Mouse (Mus musculus): ENCODE measurements around the gene Zcchc12. TPM values are rescaled to one million over a fixed set of nuclear protein-coding genes. Genes with fewer than 3 reads are reported as not detected.
A peak's percentile ranks its signal among the peaks of the same experiment; 100 is the strongest.

Gene Zcchc12
- polyA plus RNA-seq, 1 experiment from 2014 or later, result 1.2 TPM

DNA sequence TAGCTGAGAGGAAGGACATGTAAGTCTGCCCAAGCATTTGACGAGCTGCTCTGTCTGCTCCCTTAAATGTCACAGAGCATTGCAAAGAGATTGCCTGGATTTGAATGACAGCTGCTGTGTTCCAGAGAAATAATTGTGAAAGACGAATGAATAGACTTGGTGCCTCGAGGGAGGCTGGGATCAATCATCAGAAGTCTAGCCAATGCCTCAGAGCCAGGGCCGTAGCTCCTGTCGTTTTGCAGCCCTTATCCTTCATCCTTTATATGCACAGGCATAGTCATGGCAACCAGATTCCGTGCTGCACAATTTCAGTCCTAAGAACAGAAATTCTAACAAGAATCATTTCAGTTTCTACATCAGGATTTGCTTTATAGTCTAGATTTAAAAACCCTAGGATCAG, 9.3 kb upstream of the Zcchc12 start:
- H3K4me3 ChIP-seq (ENCODE audit: low read depth, low read length), result no peak overlapping the region
- no peaks in the 10 kb centered on the region for H3K27me3 ChIP-seq (ENCODE audit: insufficient read depth, low read length)
- no peak for ATAC-seq (ENCODE audit: insufficient read depth)
- H3K9ac ChIP-seq, result no peak overlapping the region
- no peaks in the 10 kb centered on the region for H3K4me1 ChIP-seq (ENCODE audit: insufficient read depth)
- no peaks in the 10 kb centered on the region for H3K36me3 ChIP-seq (ENCODE audit: insufficient read depth)
- H3K9me3 ChIP-seq (ENCODE audit: low read depth, low read length), result no peaks in the 10 kb centered on the region
- H3K4me2 ChIP-seq, result no peak overlapping the region
- WGBS, result 38% methylated on average over 6 of the region's 6 CpGs
- H3K27ac ChIP-seq (ENCODE audit: low read depth), result no peak overlapping the region
- DNase-seq, result no peak
- no peak for TF ChIP-seq CTCF (IDR thresholded peaks at IDR 0.05; ENCODE audit: low read depth)

DNA sequence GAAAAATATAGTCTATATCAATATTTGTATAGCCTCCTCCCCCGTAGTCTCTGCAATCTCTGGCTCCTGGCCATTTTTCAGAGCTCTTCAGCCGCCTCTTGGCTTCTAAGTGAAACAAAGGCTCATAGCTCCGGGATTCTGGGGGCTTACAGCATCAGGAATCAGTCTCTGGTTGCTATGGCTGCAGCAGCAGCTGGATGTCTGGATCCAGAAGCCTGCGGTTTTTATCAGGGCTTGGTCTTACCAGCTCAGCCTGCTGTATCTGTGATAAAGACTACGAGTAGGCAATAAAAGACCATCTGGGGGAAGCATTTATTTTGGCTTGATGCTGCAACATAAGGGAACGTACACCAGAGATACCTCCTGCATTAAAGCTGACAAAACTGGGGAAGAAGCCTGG, 1.8 kb upstream of the Zcchc12 start:
- no peak for TF ChIP-seq CTCF (IDR thresholded peaks at IDR 0.05; ENCODE audit: low read depth)
- ATAC-seq (ENCODE audit: insufficient read depth), result no peak
- no peak overlapping the region for H3K4me2 ChIP-seq
- no peak overlapping the region for H3K27ac ChIP-seq (ENCODE audit: low read depth)
- no peaks in the 10 kb centered on the region for H3K4me1 ChIP-seq (ENCODE audit: insufficient read depth)
- no peaks in the 10 kb centered on the region for H3K36me3 ChIP-seq (ENCODE audit: insufficient read depth)
- 22% methylated on average over 6 of the region's 6 CpGs for WGBS
- no peak overlapping the region for H3K9ac ChIP-seq
- peak; percentile 45 for DNase-seq
- no peaks in the 10 kb centered on the region for H3K27me3 ChIP-seq (ENCODE audit: insufficient read depth, low read length)
- H3K9me3 ChIP-seq (ENCODE audit: low read depth, low read length), result no peaks in the 10 kb centered on the region
- H3K4me3 ChIP-seq (ENCODE audit: low read depth, low read length), result no peak overlapping the region

DNA sequence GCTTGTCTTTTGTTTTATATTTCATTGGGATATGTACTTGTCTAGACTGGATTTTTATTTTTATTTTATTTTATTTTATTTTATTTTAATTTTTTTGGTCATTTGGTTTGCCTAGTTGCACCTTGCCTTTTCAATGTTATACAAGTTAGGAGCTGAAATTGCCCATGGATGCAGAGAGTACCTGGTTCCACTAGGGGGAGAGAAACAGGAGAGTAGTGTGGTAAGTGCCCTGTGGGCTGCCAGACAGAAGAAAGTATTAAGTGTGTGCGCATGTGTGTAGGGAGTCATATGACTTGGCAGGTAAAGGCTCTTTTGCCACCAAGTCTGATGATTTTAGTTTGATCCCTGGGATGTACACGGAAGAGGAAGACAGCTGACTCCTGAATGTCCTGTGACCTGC, 13.8 kb downstream of the Zcchc12 start:
- H3K36me3 ChIP-seq (ENCODE audit: insufficient read depth), result no peaks in the 10 kb centered on the region
- 0 out of 2 replicates have a peak, but pooled peaks have one; percentile 17 for TF ChIP-seq CTCF (IDR thresholded peaks at IDR 0.05; ENCODE audit: low read depth)
- H3K27ac ChIP-seq (ENCODE audit: low read depth), result no peak overlapping the region
- DNase-seq (no peak), ATAC-seq (ENCODE audit: insufficient read depth) (no peak)
- no peak overlapping the region for H3K9ac ChIP-seq
- H3K4me3 ChIP-seq (ENCODE audit: low read depth, low read length), result no peak overlapping the region
- no peaks in the 10 kb centered on the region for H3K9me3 ChIP-seq (ENCODE audit: low read depth, low read length)
- no peak overlapping the region for H3K4me2 ChIP-seq
- no peaks in the 10 kb centered on the region for H3K4me1 ChIP-seq (ENCODE audit: insufficient read depth)
- 66% methylated on average over 2 of the region's 2 CpGs for WGBS
- H3K27me3 ChIP-seq (ENCODE audit: insufficient read depth, low read length), result no peaks in the 10 kb centered on the region

DNA sequence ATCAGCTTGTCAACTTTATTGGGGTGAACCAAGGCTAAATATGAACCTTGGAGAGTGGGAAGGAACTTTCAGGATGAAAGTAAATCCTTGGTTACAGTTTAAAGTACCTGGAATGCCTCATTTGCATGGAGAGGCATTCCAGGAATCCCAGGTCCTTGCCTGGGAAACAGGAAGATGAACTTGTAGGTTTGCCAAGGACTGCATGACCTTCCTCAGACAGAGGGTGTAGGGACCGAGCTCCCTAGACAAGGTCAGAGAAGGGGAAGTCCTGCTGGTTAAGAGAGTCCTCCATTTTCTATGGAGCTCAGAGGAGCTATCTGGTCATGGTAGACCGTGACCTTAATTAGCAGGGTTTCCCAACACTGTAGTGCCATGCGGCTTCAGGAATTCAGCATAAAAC, 15.5 kb downstream of the Zcchc12 start:
- 67% methylated on average over 3 of the region's 3 CpGs for WGBS
- no peak for TF ChIP-seq CTCF (IDR thresholded peaks at IDR 0.05; ENCODE audit: low read depth)
- no peaks in the 10 kb centered on the region for H3K36me3 ChIP-seq (ENCODE audit: insufficient read depth)
- H3K9ac ChIP-seq, result no peak overlapping the region
- no peak overlapping the region for H3K4me3 ChIP-seq (ENCODE audit: low read depth, low read length)
- ATAC-seq (ENCODE audit: insufficient read depth) (no peak), DNase-seq (no peak)
- no peaks in the 10 kb centered on the region for H3K4me1 ChIP-seq (ENCODE audit: insufficient read depth)
- no peaks in the 10 kb centered on the region for H3K27me3 ChIP-seq (ENCODE audit: insufficient read depth, low read length)
- no peak overlapping the region for H3K27ac ChIP-seq (ENCODE audit: low read depth)
- no peaks in the 10 kb centered on the region for H3K9me3 ChIP-seq (ENCODE audit: low read depth, low read length)
- H3K4me2 ChIP-seq, result no peak overlapping the region

DNA sequence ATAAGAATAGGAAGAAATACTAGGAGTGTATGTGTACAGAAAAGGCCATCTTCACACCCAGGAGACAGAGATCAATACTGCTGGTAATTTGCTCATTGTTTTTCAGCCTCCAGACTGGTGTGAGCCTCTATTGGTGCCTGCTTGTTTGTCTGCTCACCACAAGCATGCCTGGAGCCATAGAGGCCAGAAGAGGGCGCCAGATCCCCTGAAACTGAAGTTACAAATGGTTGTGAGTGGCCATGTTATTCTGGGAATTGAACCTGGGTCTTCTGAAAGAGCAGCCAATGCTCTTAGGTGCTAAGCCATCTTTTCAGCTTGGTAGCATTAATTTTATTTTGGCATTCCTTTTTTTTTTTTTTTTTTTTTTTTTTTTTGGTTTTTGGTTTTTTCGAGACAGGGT, 25.7 kb downstream of the Zcchc12 start:
- ATAC-seq (ENCODE audit: insufficient read depth) (no peak), DNase-seq (no peak)
- no peaks in the 10 kb centered on the region for H3K27me3 ChIP-seq (ENCODE audit: insufficient read depth, low read length)
- H3K9ac ChIP-seq, result no peak overlapping the region
- no peaks in the 10 kb centered on the region for H3K4me1 ChIP-seq (ENCODE audit: insufficient read depth)
- no peak overlapping the region for H3K4me3 ChIP-seq (ENCODE audit: low read depth, low read length)
- no peaks in the 10 kb centered on the region for H3K9me3 ChIP-seq (ENCODE audit: low read depth, low read length)
- H3K27ac ChIP-seq (ENCODE audit: low read depth), result no peak overlapping the region
- H3K4me2 ChIP-seq, result no peak overlapping the region
- no peak for TF ChIP-seq CTCF (IDR thresholded peaks at IDR 0.05; ENCODE audit: low read depth)
- H3K36me3 ChIP-seq (ENCODE audit: insufficient read depth), result no peaks in the 10 kb centered on the region
- 47% methylated on average over 2 of the region's 2 CpGs for WGBS

GRCm38 (mm10) chrX:36225777-36226176, 30.1 kb downstream of the Zcchc12 start:
- Histone ChIP-seq H3K4me2 (no peak overlapping the region), H3K4me1 (ENCODE audit: insufficient read depth) (no peaks in the 10 kb centered on the region), H3K27me3 (ENCODE audit: insufficient read depth, low read length) (no peaks in the 10 kb centered on the region), H3K4me3 (ENCODE audit: low read depth, low read length) (no peak overlapping the region), H3K27ac (ENCODE audit: low read depth) (no peak overlapping the region), H3K36me3 (ENCODE audit: insufficient read depth) (no peaks in the 10 kb centered on the region), H3K9ac (no peak overlapping the region), H3K9me3 (ENCODE audit: low read depth, low read length) (no peaks in the 10 kb centered on the region)
- WGBS, result 11% methylated on average over 7 of the region's 7 CpGs
- ATAC-seq (ENCODE audit: insufficient read depth) (no peak), DNase-seq (peak; percentile 87)
- peak; percentile 73 for TF ChIP-seq CTCF (IDR thresholded peaks at IDR 0.05; ENCODE audit: low read depth)

- Histone ChIP-seq H3K27me3 (ENCODE audit: insufficient read depth, low read length) (no peaks in the 10 kb centered on the region), H3K27ac (ENCODE audit: low read depth) (no peak overlapping the region), H3K4me2 (no peak overlapping the region), H3K9me3 (ENCODE audit: low read depth, low read length) (no peaks in the 10 kb centered on the region), H3K4me1 (ENCODE audit: insufficient read depth) (no peaks in the 10 kb centered on the region), H3K9ac (no peak overlapping the region), H3K36me3 (ENCODE audit: insufficient read depth) (no peaks in the 10 kb centered on the region), H3K4me3 (ENCODE audit: low read depth, low read length) (no peak overlapping the region)
- WGBS, result 25% methylated on average over 2 of the region's 2 CpGs
- TF ChIP-seq CTCF (IDR thresholded peaks at IDR 0.05; ENCODE audit: low read depth), result peak; percentile 63
- ATAC-seq (ENCODE audit: insufficient read depth) (no peak), DNase-seq (peak; percentile 62)
Observed at GRCm38 (mm10) chrX:36226577-36226976, 30.9 kb downstream of the Zcchc12 start.

DNA sequence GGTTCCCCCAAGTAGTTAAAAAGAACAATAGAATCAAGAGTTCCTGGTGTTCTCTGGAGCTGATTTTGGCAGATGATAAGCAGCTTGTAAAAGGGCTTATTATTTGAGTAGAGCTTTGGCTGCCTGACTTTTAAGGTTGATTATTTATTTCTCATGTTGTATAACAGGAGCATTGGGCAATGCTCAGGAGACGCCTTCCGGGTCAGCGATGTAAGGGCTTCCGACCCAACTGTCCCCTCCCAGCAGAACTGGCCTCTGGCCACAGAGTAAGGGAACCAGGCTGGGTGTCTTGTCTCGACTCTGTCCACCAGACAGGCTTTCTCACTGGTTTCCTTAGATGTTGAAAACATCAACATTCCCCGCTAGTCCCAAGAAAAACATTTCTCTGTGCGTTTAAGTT, 33.2 kb downstream of the Zcchc12 start:
- Histone ChIP-seq H3K4me2 (no peak overlapping the region), H3K4me1 (ENCODE audit: insufficient read depth) (no peaks in the 10 kb centered on the region), H3K36me3 (ENCODE audit: insufficient read depth) (no peaks in the 10 kb centered on the region), H3K27ac (ENCODE audit: low read depth) (no peak overlapping the region), H3K4me3 (ENCODE audit: low read depth, low read length) (no peak overlapping the region), H3K9ac (no peak overlapping the region), H3K9me3 (ENCODE audit: low read depth, low read length) (no peaks in the 10 kb centered on the region), H3K27me3 (ENCODE audit: insufficient read depth, low read length) (no peaks in the 10 kb centered on the region)
- 47% methylated on average over 7 of the region's 7 CpGs for WGBS
- ATAC-seq (ENCODE audit: insufficient read depth) (no peak), DNase-seq (no peak)
- no peak for TF ChIP-seq CTCF (IDR thresholded peaks at IDR 0.05; ENCODE audit: low read depth)
